Mouse (Mus musculus) intestine, embryonic 15.5 days (tissue): ENCODE data around the gene Smc5. TPM values are rescaled to one million over a fixed set of nuclear protein-coding genes. Genes with fewer than 3 reads are reported as not detected.

Experiments
- ATAC-seq: fragments of 200-750 bp; cut with Nextera tagmentation; 2 replicates; pipeline ENCODE4 v1.8.0; 2017; ENCODE audit warnings: moderate TSS enrichment, moderate library complexity
- H3K27ac ChIP-seq: fragments of 300-500 bp; sonication (generic); 2 replicates; pipeline ENCODE4 v1.5.1; 2015; ENCODE audit warnings: mild to moderate bottlenecking, inconsistent platforms
- H3K27me3 ChIP-seq: fragments of 300-500 bp; sonication (generic); replicated peaks from 2 replicates; pipeline ENCODE4 v1.6.1; 2015; ENCODE audit warnings: inconsistent platforms
- H3K36me3 ChIP-seq: fragments of 300-500 bp; sonication (generic); 2 replicates; pipeline ENCODE4 v1.6.1; 2015; ENCODE audit warnings: inconsistent platforms
- H3K4me1 ChIP-seq: fragments of 300-500 bp; sonication (generic); replicated peaks from 2 replicates; pipeline ENCODE4 v1.6.1; 2015; ENCODE audit warnings: inconsistent platforms
- H3K4me2 ChIP-seq: fragments of 300-500 bp; sonication (generic); replicated peaks from 2 replicates; pipeline ENCODE4 v1.6.1; 2015; ENCODE audit warnings: mild to moderate bottlenecking, inconsistent platforms
- H3K4me3 ChIP-seq: fragments of 300-500 bp; sonication (generic); replicated peaks from 2 replicates; pipeline ENCODE4 v1.5.1; 2015; ENCODE audit warnings: inconsistent platforms
- H3K9ac ChIP-seq: fragments of 300-500 bp; sonication (generic); 2 replicates; pipeline ENCODE4 v1.6.1; 2015; ENCODE audit warnings: inconsistent platforms
- H3K9me3 ChIP-seq: fragments of 300-500 bp; sonication (generic); 2 replicates; pipeline ENCODE4 v1.6.1; 2016; ENCODE audit warnings: inconsistent platforms
- WGBS: fragments of 180-500 bp; shearing (Covaris S2); methylation state at CpG from one replicate; pipeline ENCODE4 v1.1.7; 2015; 5-methylcytosine and 5-hydroxymethylcytosine counted together
- polyA plus RNA-seq: library from polyadenylated mRNA; unstranded; fragments of >200 nt; fragmentation: Nextera tagmentation; extraction: Ambion mirVana; gene quantifications from 2 replicates; pipeline ENCODE4 v1.2.1, GENCODE M21; 2015

The Smc5 gene
- polyA plus RNA-seq, 1 experiment from 2014 or later = 27.3 TPM

DNA sequence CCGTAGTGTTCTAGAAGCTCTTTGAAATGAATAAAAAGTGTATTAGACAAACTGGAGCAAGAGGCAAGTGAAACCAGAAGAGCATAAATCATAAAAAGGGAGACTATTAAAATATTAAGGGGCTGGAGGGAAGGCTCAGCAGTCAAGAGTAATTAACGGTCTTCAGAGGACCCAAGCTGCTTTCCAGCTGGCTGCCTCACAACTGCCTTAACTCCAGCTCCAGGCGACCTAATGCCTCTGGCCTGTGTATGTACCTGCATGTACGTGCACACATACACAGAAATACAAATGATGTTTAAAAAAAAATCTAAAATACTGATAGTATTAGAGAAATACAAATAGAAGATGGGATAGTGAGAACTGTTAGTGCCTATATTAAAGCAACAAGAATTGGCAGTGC is 89.6 kb downstream of the Smc5 start:
- no peak for ATAC-seq
- H3K9me3 ChIP-seq = no peaks in the 10 kb centered on the region; the same call in 1 of the 2 replicates
- no peak overlapping the region for H3K9ac ChIP-seq
- H3K27me3 ChIP-seq = no peaks in the 10 kb centered on the region
- no peaks in the 10 kb centered on the region for H3K36me3 ChIP-seq
- H3K27ac ChIP-seq = no peak overlapping the region
- no peaks in the 10 kb centered on the region for H3K4me1 ChIP-seq
- H3K4me3 ChIP-seq = no peak overlapping the region
- H3K4me2 ChIP-seq = no peak overlapping the region
- 71% methylated on average over 4 of the region's 4 CpGs for WGBS

DNA sequence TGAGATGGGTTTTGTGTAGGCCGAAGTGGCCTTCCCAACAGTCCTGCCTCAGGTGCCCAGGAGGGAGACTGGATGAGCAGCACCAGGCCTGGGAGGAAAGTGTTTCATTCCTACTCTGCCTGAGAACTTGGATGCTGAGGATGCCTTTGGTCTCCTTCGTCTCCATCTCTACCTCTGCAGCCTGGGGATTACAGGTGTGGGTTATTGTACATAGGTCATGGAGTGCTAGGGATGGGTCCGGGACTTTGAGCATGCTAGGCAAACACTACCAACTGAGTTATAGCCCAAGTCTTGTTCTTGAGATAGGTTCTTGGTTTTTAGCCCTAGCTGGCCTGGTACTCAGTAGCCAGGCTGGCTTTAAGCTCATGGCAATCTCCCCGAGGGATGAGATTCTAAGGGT is 90.2 kb downstream of the Smc5 start:
- Histone ChIP-seq H3K4me3 (no peak overlapping the region), H3K27me3 (no peaks in the 10 kb centered on the region), H3K36me3 (no peaks in the 10 kb centered on the region), H3K9ac (no peak overlapping the region), H3K27ac (no peak overlapping the region), H3K4me1 (no peaks in the 10 kb centered on the region), H3K4me2 (no peak overlapping the region), H3K9me3 (no peaks in the 10 kb centered on the region; the same call in 1 of the 2 replicates)
- ATAC-seq = no peak
- 94% methylated on average over 4 of the region's 4 CpGs for WGBS

DNA sequence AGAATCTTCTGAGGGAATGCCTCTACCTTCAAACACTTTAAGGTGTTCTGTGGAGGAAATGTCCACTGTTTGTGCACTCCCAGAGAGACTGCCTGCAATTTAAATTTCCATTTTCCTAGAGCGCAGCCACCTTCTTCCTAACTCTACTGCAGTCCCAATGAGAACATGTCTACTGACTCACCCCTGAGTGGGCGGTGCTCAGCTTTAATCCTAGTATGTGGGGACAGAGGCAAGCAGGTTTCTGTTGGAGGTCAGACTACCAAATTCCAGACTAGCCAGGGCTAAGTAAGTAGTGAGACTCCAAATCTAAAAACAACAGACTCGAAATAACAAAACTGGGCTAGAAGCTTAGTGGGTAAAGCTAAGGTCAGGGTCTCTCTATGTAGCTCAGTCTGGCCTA is 95.2 kb downstream of the Smc5 start:
- Histone ChIP-seq H3K9me3 (no peaks in the 10 kb centered on the region; the same call in 1 of the 2 replicates), H3K27me3 (no peaks in the 10 kb centered on the region), H3K4me3 (no peak overlapping the region), H3K36me3 (no peaks in the 10 kb centered on the region), H3K4me1 (no peaks in the 10 kb centered on the region), H3K9ac (no peak overlapping the region), H3K4me2 (no peak overlapping the region), H3K27ac (no peak overlapping the region)
- WGBS = 89% methylated on average over 3 of the region's 3 CpGs
- ATAC-seq = no peak

DNA sequence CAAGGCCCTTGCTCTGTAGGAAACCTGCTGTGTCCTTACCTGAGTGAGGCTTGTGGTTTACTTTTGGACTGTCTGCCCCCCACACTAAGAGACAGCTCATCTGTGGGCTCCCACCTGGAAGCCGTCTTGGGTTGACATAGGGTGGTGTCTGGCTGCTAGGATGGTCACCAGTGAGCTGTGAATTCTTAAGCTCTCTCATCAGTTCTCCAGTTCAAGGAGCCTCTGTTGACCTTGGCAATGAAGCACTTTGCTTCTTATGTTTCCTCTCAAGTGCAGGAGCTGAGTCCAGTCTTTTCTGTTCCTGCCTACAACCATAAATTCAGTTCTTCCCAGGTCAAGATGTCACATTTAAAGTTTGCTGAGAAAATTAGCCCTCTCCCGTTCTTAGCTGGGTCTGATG is 98.2 kb downstream of the Smc5 start:
- H3K27ac ChIP-seq = no peak overlapping the region
- H3K4me2 ChIP-seq = no peak overlapping the region
- no peaks in the 10 kb centered on the region for H3K27me3 ChIP-seq
- H3K9me3 ChIP-seq = no peaks in the 10 kb centered on the region; the same call in 1 of the 2 replicates
- H3K9ac ChIP-seq = no peak overlapping the region
- H3K4me3 ChIP-seq = no peak overlapping the region
- 58% methylated on average over 2 of the region's 2 CpGs for WGBS
- ATAC-seq = no peak
- H3K36me3 ChIP-seq = no peaks in the 10 kb centered on the region
- H3K4me1 ChIP-seq = no peaks in the 10 kb centered on the region

DNA sequence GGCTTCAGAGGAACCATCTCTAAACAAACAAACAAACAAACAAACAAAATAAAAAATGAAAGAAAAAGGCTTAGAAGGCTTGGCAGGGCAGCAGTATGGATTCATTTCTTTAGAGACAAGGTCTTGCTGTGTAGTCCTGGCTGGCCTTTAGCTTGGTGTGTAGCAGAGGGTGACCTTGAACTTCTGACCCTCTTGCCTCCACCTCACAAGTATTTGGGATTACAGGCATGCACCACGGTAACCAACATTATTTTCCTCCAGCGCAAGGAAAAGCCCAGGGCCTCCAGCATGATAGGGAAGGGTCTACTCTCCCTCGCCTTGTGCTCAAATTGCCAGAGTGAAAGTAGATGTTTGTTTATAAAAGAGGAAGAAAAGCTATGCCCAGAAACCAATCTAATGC is 98.6 kb downstream of the Smc5 start:
- Histone ChIP-seq H3K4me1 (no peaks in the 10 kb centered on the region), H3K27me3 (no peaks in the 10 kb centered on the region), H3K36me3 (no peaks in the 10 kb centered on the region), H3K27ac (no peak overlapping the region), H3K4me2 (no peak overlapping the region), H3K9me3 (no peaks in the 10 kb centered on the region; the same call in 1 of the 2 replicates), H3K4me3 (no peak overlapping the region), H3K9ac (no peak overlapping the region)
- no peak for ATAC-seq
- WGBS = 77% methylated on average over 3 of the region's 3 CpGs

DNA sequence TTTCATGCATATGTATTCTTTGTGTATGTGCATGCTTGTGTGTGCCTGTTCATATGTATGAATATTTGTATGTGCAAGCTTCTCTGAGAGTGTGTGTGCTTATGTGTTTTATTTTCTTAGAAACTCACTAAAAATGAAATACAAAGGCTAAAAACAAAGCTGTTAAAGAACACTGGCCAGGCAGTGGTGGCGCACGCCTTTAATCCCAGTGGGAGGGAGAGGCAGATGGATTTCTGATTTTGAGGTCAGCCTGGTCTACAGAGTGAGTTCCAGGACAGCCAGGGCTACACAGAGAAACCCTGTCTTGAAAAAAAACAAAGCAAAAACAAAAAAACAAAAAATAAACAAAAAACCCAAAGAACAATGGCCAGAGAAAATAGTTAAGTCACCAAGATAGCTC is 102.6 kb downstream of the Smc5 start:
- Histone ChIP-seq H3K4me1 (no peaks in the 10 kb centered on the region), H3K9ac (no peak overlapping the region), H3K4me3 (no peak overlapping the region), H3K27ac (no peak overlapping the region), H3K4me2 (no peak overlapping the region), H3K27me3 (no peaks in the 10 kb centered on the region), H3K36me3 (no peaks in the 10 kb centered on the region), H3K9me3 (no peaks in the 10 kb centered on the region)
- WGBS = 93% methylated on average over 2 of the region's 2 CpGs
- ATAC-seq = no peak

DNA sequence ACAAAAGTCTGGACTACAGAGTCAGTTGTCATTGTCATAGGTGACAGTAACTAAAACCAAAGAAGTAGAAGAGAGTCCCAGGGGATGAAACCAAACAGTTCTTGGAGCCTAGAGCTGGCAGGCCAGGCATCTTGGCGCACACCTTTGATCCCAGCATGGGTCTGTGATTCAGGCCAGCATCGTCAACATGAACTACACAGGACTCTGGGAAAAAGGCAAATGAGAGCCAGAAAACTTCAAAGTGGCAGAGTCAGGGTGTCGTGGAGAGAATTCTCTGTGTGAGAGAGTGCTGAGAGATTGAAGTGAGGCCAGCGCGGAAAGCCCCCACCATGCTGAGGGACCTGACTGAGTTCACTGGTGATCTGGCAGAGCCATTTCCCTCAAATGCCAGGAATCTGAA is 103.2 kb downstream of the Smc5 start:
- no peak for ATAC-seq
- H3K4me2 ChIP-seq = no peak overlapping the region
- no peaks in the 10 kb centered on the region for H3K9me3 ChIP-seq
- no peaks in the 10 kb centered on the region for H3K4me1 ChIP-seq
- no peak overlapping the region for H3K27ac ChIP-seq
- no peaks in the 10 kb centered on the region for H3K27me3 ChIP-seq
- WGBS = 91% methylated on average over 5 of the region's 5 CpGs
- no peak overlapping the region for H3K4me3 ChIP-seq
- H3K9ac ChIP-seq = no peak overlapping the region
- H3K36me3 ChIP-seq = no peaks in the 10 kb centered on the region

DNA sequence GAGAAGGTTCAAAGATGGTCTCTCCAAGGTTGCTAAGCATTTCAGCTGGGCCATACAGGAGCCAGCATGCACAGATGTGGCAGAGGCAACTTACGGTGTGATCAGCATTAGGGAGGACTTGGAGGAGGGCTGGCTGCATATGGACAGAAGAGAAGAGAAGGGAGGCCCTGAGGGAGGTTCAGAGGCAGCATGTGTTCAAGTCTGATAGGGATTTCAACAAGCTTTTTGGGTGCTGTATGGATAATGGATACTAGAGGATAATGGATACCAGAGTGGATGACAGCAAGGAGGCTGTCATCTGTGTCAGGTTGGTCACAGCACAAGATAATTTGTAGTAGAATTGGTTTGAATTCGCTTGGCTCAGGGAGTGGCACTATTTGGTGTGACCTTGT is 104.0 kb downstream of the Smc5 start:
- Histone ChIP-seq H3K4me3 (no peak overlapping the region), H3K36me3 (no peaks in the 10 kb centered on the region), H3K27ac (no peak overlapping the region), H3K9ac (no peak overlapping the region), H3K4me1 (no peaks in the 10 kb centered on the region), H3K27me3 (no peaks in the 10 kb centered on the region), H3K9me3 (no peaks in the 10 kb centered on the region), H3K4me2 (no peak overlapping the region)
- no peak for ATAC-seq
- 93% methylated on average over 2 of the region's 2 CpGs for WGBS

DNA sequence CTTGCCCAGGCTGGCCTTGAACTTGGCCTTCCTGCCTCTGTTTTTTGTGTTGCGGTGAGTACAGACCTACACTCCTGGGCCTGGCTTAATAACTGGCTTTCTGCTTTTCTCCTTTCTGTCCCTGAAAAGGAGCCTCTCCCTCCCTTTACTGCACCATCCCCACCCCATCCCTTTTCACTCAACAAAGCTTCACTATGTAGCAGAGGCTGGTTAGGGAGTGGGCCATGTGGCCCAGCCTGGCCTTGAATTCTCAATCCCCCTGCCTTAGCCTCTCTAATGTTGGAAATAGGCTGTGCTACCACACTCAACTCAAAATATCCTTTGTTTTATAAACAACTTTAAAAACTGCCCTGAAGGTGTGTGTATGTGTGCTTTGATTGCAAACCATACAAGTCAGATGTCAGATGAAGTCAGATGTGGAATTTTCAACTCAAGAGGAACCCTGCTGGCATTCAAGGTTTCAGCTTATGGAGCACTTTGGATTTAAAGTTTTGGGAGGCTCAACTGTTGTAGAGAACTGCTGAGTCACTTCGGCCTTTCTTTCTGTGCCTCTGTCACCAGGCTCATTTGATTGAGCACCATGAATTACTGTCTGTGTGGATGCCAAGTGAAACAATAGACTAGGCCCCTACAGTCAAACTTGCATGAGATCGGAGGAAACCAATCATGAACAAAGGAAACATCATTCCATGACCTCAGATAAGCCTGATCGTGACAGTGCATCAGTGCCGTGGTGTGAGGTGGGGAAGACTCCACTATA is 104.6 kb downstream of the Smc5 start:
- no peaks in the 10 kb centered on the region for H3K36me3 ChIP-seq
- H3K9ac ChIP-seq = no peak overlapping the region
- H3K9me3 ChIP-seq = no peaks in the 10 kb centered on the region
- 89% methylated on average over 5 of the region's 5 CpGs for WGBS
- H3K4me1 ChIP-seq = no peaks in the 10 kb centered on the region
- no peaks in the 10 kb centered on the region for H3K27me3 ChIP-seq
- no peak overlapping the region for H3K27ac ChIP-seq
- no peak for ATAC-seq
- no peak overlapping the region for H3K4me3 ChIP-seq
- H3K4me2 ChIP-seq = no peak overlapping the region

DNA sequence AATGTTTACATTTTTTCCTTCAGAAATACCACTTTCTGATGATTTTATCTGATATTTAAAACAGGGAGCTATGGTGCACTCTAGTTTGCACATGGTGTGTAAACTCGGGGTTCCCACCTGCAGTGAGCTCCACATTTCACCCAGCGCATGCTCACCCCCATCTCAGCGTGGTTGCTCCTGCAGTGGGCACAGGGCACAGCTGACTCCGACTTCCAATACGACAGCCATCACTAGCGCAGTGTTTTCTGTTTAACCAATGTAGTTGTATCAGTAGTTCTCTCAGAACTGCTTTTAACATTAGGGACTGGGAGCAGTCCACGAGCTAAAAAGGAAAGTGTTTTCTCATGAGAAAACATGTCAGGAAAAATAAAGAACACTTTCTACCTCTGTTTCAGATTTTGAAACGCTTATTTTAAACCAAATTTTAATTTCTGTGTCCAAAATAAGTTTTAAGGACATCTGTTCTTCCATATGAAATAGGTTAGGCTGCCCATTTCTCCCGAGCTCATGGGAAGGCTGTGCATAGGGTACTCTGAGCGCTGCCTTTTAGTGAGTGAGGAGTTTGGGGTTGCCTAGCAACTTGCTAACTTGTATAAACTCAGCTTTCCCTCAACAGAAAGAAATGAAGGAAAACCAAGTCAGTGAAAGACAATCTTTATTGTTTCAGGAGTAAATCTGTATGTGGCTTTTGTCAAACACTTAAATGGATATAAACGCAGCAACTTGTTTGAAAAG is 107.0 kb downstream of the Smc5 start:
- no peak for ATAC-seq
- no peak overlapping the region for H3K4me3 ChIP-seq
- no peaks in the 10 kb centered on the region for H3K9me3 ChIP-seq
- no peaks in the 10 kb centered on the region for H3K36me3 ChIP-seq
- no peak overlapping the region for H3K27ac ChIP-seq
- no peak overlapping the region for H3K9ac ChIP-seq
- WGBS = 76% methylated on average over 11 of the region's 11 CpGs
- no peaks in the 10 kb centered on the region for H3K27me3 ChIP-seq
- H3K4me2 ChIP-seq = no peak overlapping the region
- H3K4me1 ChIP-seq = no peaks in the 10 kb centered on the region

DNA sequence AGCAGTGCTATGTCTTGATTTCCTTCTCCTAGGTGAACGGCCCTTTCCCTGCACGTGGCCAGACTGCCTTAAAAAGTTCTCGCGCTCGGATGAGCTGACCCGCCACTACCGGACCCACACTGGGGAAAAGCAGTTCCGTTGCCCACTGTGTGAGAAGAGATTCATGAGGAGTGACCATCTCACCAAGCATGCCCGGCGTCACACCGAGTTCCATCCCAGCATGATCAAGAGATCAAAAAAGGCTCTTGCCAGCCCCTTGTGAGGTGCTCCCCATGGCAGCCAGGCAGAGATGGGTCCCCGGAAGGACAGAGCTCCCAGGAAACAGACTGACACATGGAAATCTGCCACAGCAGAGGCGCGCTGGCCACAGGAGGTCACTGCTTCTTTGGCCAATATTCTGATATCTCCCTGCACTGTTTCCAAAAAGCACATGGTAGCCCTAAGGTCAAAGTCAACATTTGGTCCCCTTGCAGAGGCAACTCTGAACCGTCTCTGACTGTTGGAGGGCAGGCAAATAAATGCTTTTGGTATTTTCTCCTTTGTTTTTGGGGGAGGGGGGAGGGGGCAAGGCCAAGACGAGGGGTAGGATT is 109.0 kb downstream of the Smc5 start:
- Histone ChIP-seq H3K4me2 (no peak overlapping the region), H3K9me3 (no peaks in the 10 kb centered on the region), H3K27me3 (no peaks in the 10 kb centered on the region), H3K36me3 (no peaks in the 10 kb centered on the region), H3K27ac (no peak overlapping the region), H3K9ac (no peak overlapping the region), H3K4me3 (no peak overlapping the region), H3K4me1 (no peaks in the 10 kb centered on the region)
- 95% methylated on average over 16 of the region's 16 CpGs for WGBS
- ATAC-seq = no peak

DNA sequence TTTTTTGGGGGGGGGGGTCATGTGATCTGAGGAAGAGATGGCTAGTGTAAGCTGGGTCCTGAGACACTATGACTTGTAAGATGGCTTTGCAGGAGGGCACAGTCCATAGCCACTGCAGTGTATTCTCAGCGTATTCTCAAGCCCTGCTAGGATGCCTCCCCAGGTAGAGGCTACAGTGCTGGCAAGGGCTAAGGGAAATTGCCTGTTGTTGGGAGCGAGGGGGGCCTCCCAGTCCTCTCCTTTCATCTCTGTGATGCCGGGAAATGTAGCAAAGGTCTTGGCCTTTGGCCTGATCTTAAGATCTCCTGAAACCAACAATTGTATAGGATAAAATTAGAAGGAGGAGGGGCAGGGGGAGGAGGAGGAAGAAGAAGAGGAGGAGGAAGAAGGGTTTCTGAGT is 110.3 kb downstream of the Smc5 start:
- H3K4me3 ChIP-seq = no peak overlapping the region
- no peak overlapping the region for H3K9ac ChIP-seq
- no peaks in the 10 kb centered on the region for H3K9me3 ChIP-seq
- H3K27me3 ChIP-seq = no peaks in the 10 kb centered on the region
- WGBS = 59% methylated on average over 3 of the region's 3 CpGs
- H3K36me3 ChIP-seq = no peaks in the 10 kb centered on the region
- H3K4me2 ChIP-seq = no peak overlapping the region
- H3K4me1 ChIP-seq = no peaks in the 10 kb centered on the region
- no peak overlapping the region for H3K27ac ChIP-seq
- no peak for ATAC-seq
